Mouse (Mus musculus) adrenal gland, postnatal 25 days (tissue): ENCODE measurements around the gene Pm20d2. TPM values are rescaled to one million over a fixed set of nuclear protein-coding genes. Genes with fewer than 3 reads are reported as not detected.

Experiments
- DNase-seq: peaks from one replicate; pipeline ENCODE4 v3.0.0; 2021; ENCODE audit warnings: mixed read lengths
- long read RNA-seq: library from polyadenylated mRNA; stranded (forward); transcript quantifications from one replicate; pipeline ENCODE4 v2.0.0, GENCODE M21; 2021
- total RNA-seq: library from RNA; stranded (reverse); gene quantifications from 2 replicates; pipeline ENCODE4 v1.2.3, GENCODE M21; 2021

Gene Pm20d2
- total RNA-seq = 43.9 and 82.7 TPM in 2 replicates
- long read RNA-seq, partial matches to known transcripts = 0 of 5 reads
- long read RNA-seq, other reads (novel, unspliced or antisense) = 3 of 5 reads

- no peak for DNase-seq
These were observed at the start of gene Pm20d2 for GRCm38 (mm10) chr4:33189735-33190036. TSS of gene Pm20d2 (minus strand) at chr4:33189737.

DNA sequence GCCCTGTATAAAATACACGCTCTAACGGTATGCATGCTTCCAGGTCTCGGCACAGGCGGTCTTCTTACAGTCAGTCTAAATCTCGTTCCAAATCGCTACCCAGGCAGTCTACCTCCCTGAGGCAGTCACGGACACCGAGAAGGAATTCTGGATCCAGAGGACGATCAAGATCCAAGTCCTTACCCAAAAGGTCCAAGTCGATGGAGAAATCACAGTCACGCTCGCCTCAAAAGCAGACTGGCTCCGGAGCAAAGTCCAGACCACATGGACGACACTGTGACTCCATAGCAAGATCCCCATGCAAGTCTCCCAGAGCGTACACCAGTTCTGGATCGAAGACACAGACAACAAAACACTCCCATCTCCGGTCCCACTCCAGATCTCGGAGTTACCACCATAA, 41.3 kb upstream of the Pm20d2 start:
- DNase-seq = no peak

DNA sequence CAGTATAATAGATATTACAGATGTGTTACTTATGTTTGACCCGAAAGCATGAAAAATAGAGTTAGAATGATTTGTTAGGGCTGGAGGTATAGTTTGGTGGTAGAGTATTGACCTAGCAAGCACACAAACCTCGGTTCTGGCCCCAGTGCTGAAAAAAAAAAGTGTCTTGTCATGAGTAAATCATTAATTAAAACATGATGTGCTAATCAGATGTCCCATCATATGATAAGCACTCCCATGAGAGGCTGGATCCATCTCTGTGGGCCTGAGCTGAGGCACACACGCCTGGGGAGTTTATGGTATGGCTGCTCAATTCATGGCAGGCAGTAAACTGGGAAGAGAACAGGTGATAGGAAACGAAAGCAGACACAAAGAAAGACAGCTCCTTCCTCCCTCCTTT, 40.1 kb upstream of the Pm20d2 start:
- DNase-seq = no peak

GRCm38 (mm10) chr4:33227164-33227563, 37.6 kb upstream of the Pm20d2 start:
- no peak for DNase-seq

DNA sequence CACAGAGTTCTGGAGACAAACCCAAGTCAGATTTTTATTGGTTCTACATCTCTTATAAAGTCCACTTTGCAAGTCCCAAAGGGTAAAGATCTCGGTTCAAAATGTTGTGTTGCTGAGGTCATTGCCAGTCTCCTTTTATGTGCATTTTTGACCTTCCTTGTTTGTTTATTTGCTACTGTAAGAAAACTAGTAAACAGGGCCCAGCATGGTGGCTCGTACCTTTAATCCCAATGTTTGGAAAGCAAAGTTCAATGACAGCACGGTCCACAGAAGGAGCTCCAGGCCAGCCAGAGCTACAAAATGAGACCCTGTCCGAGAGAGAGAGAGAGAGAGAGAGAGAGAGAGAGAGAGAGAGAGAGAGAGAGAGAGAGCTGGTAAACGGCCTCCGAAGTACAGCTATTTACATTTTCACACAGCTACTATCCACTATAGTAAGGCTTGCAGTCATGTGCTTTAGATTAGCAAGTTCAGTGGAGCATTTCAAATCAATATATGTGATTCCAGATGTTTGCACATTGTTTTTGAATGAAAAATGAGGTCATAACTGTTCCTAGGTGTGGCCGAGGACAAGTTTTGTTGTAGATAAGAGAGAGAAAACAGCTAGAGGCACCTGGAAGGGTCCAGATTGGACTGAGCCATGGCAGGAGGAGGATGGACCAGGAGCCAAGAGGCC, 34.6 kb upstream of the Pm20d2 start:
- DNase-seq = no peak

GRCm38 (mm10) chr4:33221847-33222246, 32.3 kb upstream of the Pm20d2 start:
- no peak for DNase-seq

DNA sequence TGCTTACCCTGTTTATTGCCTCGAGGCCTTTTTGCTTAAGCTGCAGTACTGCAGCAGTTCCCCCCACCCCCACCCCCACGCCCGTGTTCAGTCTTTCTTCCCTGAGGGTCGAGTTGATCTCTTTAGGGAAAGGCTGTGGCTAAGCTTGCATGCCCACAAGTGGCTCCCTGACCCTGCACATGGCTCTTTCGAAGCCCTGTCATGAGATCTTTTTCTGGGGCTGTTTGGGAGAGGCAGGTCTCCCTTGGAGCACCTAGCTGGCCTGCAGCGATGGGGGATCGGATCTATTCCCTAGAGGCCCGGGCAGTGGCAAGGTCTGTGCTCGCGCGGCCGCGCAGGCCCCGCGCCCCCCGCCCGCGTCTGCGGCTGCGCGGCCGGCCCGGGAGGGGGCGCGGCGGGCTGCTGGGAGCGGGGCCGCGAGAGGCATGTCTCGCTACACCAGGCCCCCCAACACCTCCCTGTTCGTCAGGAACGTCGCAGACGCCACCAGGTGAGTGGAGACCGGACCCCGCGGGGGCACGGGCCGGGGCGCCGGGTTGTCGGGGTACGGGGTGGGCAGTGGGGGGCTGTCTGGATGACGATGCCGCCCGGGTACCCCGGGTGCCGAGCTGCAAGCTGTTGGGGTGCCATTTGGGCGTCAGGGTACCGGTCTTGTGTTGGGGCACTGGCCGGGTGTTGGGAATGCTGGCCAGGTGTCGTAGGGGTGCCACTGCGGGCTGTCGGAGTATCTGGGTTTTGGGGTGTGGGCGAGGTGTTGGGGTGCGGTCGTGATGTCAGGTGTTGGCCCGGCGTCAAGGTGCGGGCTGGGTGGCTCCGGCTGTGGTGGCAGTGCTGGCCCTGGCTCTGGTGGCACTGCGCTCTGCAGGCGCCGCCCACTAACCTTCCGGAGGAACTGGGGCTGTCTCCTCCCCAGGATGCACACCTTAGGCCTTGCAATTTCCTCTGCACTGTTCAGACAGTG, 19.6 kb upstream of the Pm20d2 start, which contains the start of gene Srsf12:
Gene Srsf12 (plus strand): TSS at position 111 of the 961 bp plus-strand sequence.
- DNase-seq = peak; percentile 21

GRCm38 (mm10) chr4:33207551-33207950, 18.0 kb upstream of the Pm20d2 start:
- no peak for DNase-seq

DNA sequence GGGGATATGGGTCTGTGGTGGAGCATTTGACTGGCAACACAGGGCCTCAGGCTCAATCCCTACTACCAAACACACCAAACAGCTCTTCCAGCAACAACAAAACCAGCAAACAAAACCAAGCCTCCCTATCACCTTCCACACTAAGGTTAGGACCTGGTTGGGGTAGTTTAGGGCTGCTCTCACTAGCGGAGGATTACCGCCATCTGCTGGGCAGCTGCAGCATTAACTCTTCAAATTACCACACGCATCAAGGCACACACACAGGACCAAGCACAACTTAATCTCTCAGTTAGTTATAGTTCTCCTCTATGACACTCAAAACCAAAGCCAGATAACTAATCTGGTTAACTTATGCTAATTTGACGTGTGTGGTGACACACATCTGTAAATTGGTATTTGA, 15.1 kb upstream of the Pm20d2 start:
- DNase-seq = peak; percentile 62

- DNase-seq = no peak
These were observed 8.6 kb upstream of the Pm20d2 start for GRCm38 (mm10) chr4:33198117-33198516.

GRCm38 (mm10) chr4:33188781-33189734, 479 bp downstream of the Pm20d2 start:
- peak; percentile 95 for DNase-seq

- peak; percentile 62 for DNase-seq
These were observed 1.4 kb downstream of the Pm20d2 start for GRCm38 (mm10) chr4:33188164-33188563.

- DNase-seq = no peak
These were observed 6.1 kb downstream of the Pm20d2 start for GRCm38 (mm10) chr4:33183477-33183876.

GRCm38 (mm10) chr4:33152087-33153038, 37.2 kb downstream of the Pm20d2 start:
- DNase-seq = no peak

DNA sequence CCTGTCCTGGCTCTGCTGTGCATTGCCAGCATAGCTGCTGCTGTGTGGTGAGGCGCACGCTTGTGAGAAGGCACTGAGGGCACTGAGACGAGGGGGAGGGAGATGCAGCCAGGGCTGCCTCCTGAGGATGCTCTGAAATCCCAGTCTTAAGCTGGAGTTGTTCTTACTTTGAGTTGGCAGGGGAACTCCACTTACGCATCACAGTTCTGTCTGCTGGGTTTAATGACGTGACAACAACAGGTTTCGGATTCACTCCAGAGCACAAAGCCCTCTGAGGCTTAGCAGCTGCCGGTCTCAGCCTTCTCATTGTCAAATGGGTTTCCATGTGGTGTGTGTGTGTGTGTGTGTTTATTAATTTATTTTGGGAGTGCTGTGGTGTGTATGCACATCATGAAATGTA, 40.4 kb downstream of the Pm20d2 start:
- DNase-seq = no peak

GRCm38 (mm10) chr4:33147825-33148224, 41.7 kb downstream of the Pm20d2 start:
- peak; percentile 30 for DNase-seq

- DNase-seq = no peak
These were observed 42.8 kb downstream of the Pm20d2 start for GRCm38 (mm10) chr4:33146679-33147291.

- no peak for DNase-seq
These were observed 57.3 kb downstream of the Pm20d2 start, which contains the start of gene Gabrr1 for GRCm38 (mm10) chr4:33132221-33132620. TSS of gene Gabrr1 (plus strand) at chr4:33132521.

DNA sequence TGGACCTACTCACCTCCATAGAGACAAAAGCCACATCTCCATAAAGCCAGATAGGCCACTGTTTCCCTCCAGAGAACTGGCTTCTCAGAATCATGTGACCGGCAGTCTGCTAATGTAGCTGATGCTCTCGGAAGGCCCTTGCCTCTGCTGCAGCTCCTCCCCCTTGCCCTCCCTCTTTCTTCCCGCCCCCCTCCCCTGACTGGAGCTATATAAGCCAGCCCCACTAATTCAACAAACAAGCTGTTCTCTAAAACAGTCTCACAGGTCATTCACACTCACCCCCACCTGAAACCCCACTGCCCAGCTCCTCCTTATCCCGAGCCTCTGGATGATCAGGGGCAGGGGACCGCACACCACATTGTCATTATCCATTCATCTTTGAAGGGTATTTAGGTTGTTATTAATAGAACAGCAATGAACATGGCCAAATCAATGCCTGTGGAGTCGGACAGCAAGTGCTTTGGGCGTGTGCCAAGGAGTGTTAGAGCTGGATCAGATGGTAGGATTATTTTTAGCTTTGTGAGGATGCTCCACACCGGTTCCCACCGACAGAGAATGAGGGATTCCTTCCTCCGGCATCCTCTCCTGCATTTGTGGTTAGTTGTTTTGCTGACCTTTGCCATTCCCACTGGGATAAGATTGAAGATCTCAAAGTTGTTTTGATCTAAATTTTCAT, 64.0 kb downstream of the Pm20d2 start:
- no peak for DNase-seq

GRCm38 (mm10) chr4:33124493-33124892, 65.0 kb downstream of the Pm20d2 start:
- DNase-seq = peak; percentile 47
